Mouse (Mus musculus) hindbrain, embryonic 11.5 days (tissue): ENCODE results near the gene Slc25a30. TPM values are rescaled to one million over a fixed set of nuclear protein-coding genes. Genes with fewer than 3 reads are reported as not detected.

Experiments used
- ATAC-seq: fragments of 200-750 bp; cut with Nextera tagmentation; 2 replicates; pipeline ENCODE4 v1.8.0; 2017; ENCODE audit warnings: mild to moderate bottlenecking, moderate TSS enrichment, moderate library complexity; ENCODE audit not compliant: low FRiP score
- DNase-seq: peaks from one replicate; pipeline ENCODE4 v3.0.0-alpha.2; 2015; ENCODE audit warnings: low spot score
- H3K27ac ChIP-seq: fragments of 300-500 bp; sonication (generic); 2 replicates; pipeline ENCODE4 v1.5.1; 2014; ENCODE audit warnings: mild to moderate bottlenecking, low read depth, low read length
- H3K27me3 ChIP-seq: fragments of 300-500 bp; sonication (generic); 2 replicates; pipeline ENCODE4 v1.6.1; 2014; ENCODE audit warnings: mild to moderate bottlenecking, low read length, moderate library complexity, mixed read lengths; ENCODE audit not compliant: control insufficient read depth, insufficient read depth
- H3K36me3 ChIP-seq: fragments of 300-500 bp; sonication (generic); 2 replicates; pipeline ENCODE4 v1.6.1; 2014; ENCODE audit warnings: mild to moderate bottlenecking, low read length, moderate library complexity, mixed read lengths; ENCODE audit not compliant: control insufficient read depth, insufficient read depth
- H3K4me1 ChIP-seq: fragments of 300-500 bp; sonication (generic); replicated peaks from 2 replicates; pipeline ENCODE4 v1.6.1; 2014; ENCODE audit warnings: low read length, mixed read lengths; ENCODE audit not compliant: control insufficient read depth, insufficient read depth
- H3K4me2 ChIP-seq: fragments of 300-500 bp; sonication (generic); replicated peaks from 2 replicates; pipeline ENCODE4 v1.6.1; 2014; ENCODE audit warnings: mild to moderate bottlenecking, low read depth, low read length
- H3K4me3 ChIP-seq: fragments of 300-500 bp; sonication (generic); 2 replicates; pipeline ENCODE4 v1.5.1; 2014; ENCODE audit warnings: low read depth, low read length
- H3K9ac ChIP-seq: fragments of 300-500 bp; sonication (generic); 2 replicates; pipeline ENCODE4 v1.6.1; 2014; ENCODE audit warnings: low read depth, low read length
- H3K9me3 ChIP-seq: fragments of 300-500 bp; sonication (generic); 2 replicates; pipeline ENCODE4 v1.6.1; 2016; ENCODE audit warnings: low read length; ENCODE audit not compliant: control insufficient read depth
- WGBS: fragments of 180-500 bp; shearing (Covaris S2); extraction: QIAGEN DNeasy Blood & Tissue Kit; methylation state at CpG from one replicate; pipeline ENCODE4 v1.1.7; 2014; 5-methylcytosine and 5-hydroxymethylcytosine counted together
- polyA plus RNA-seq: library from polyadenylated mRNA; unstranded; fragments of >200 nt; fragmentation: Nextera tagmentation; extraction: Ambion mirVana; gene quantifications from 2 replicates; pipeline ENCODE4 v1.2.1, GENCODE M21; 2014

Gene Slc25a30
- polyA plus RNA-seq, 1 experiment from 2014 or later = 11.3 TPM

GRCm38 (mm10) chr14:75720121-75720520 is 66.7 kb downstream of the Slc25a30 start:
- Histone ChIP-seq H3K9ac (no peak overlapping the region), H3K36me3 (peaks cover 5% of the 10 kb centered on the region; the same call in 1 of the 2 replicates), H3K27me3 (no peaks in the 10 kb centered on the region), H3K27ac (no peak overlapping the region), H3K4me3 (no peak overlapping the region), H3K4me1 (no peaks in the 10 kb centered on the region), H3K4me2 (no peak overlapping the region), H3K9me3 (no peaks in the 10 kb centered on the region)
- no peak for ATAC-seq
- DNase-seq = no peak
- WGBS = 88% methylated on average over 5 of the region's 5 CpGs

- no peaks in the 10 kb centered on the region for H3K27me3 ChIP-seq
- peaks cover 11% of the 10 kb centered on the region; the same call in 1 of the 2 replicates for H3K36me3 ChIP-seq
- ATAC-seq = no peak
- no peak overlapping the region for H3K27ac ChIP-seq
- no peak overlapping the region for H3K4me2 ChIP-seq
- H3K4me1 ChIP-seq = no peaks in the 10 kb centered on the region
- no peak overlapping the region for H3K4me3 ChIP-seq
- DNase-seq = no peak
- no peak overlapping the region for H3K9ac ChIP-seq
- no peaks in the 10 kb centered on the region for H3K9me3 ChIP-seq
- 88% methylated on average over 4 of the region's 4 CpGs for WGBS
Observed at GRCm38 (mm10) chr14:75716410-75716809, 70.4 kb downstream of the Slc25a30 start.

DNA sequence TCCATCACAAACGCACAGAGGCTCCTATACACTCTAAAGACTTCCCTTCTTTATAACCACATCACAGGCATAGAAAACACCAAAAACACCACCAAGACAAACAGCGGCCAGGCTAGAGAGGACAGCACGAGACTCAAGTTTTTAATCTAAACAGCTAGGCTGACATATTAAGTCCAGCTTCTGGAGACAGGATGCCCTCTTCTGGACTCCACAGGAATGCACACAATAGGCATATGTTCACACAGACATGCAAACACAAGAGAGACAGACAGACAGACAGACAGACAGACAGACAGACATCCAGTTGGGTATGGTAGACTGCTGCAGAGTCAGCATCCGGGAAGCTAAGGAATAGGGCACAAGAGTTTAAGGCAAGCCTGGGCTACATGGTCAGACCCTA is 73.2 kb downstream of the Slc25a30 start:
- H3K36me3 ChIP-seq = peaks cover 9% of the 10 kb centered on the region; the same call in 1 of the 2 replicates
- no peaks in the 10 kb centered on the region for H3K9me3 ChIP-seq
- no peak overlapping the region for H3K4me3 ChIP-seq
- H3K27me3 ChIP-seq = no peaks in the 10 kb centered on the region
- DNase-seq = peak; percentile 17
- ATAC-seq = no peak
- no peak overlapping the region for H3K9ac ChIP-seq
- H3K4me1 ChIP-seq = no peaks in the 10 kb centered on the region
- WGBS = 88% methylated on average over 4 of the region's 4 CpGs
- no peak overlapping the region for H3K27ac ChIP-seq
- H3K4me2 ChIP-seq = no peak overlapping the region

DNA sequence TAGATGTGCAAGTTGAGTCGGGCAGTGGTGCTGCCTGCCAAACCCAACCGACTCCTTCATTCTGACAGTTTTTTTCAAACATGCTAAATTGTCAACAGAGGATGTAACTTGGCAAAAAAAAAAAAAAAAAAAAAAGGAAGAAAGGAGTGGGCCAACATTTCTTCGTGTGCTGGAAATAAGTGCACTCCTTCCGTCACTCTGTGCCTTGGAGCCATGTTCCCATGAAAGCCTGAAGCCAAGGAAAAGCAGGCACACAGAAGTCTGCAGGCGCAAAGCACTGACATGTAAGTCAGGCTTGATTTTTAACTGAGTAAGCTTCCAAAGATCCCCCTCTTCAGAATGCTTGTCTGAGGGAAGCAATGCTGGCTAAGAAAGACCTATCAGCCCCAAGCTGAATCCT is 74.2 kb downstream of the Slc25a30 start:
- no peak overlapping the region for H3K27ac ChIP-seq

GRCm38 (mm10) chr14:75711731-75712130 is 75.1 kb downstream of the Slc25a30 start:
- H3K9ac ChIP-seq = no peak overlapping the region
- 97% methylated on average over 3 of the region's 3 CpGs for WGBS
- H3K27ac ChIP-seq = no peak overlapping the region
- ATAC-seq (no peak), DNase-seq (no peak)
- H3K4me2 ChIP-seq = no peak overlapping the region
- no peak overlapping the region for H3K4me3 ChIP-seq
- H3K36me3 ChIP-seq = peaks cover 9% of the 10 kb centered on the region; the same call in 1 of the 2 replicates
- no peaks in the 10 kb centered on the region for H3K4me1 ChIP-seq
- H3K27me3 ChIP-seq = no peaks in the 10 kb centered on the region
- no peaks in the 10 kb centered on the region for H3K9me3 ChIP-seq

More for the DNA sequence above, 74.2 kb downstream of the Slc25a30 start:
- Histone ChIP-seq H3K27me3 (no peaks in the 10 kb centered on the region), H3K4me1 (no peaks in the 10 kb centered on the region), H3K4me2 (no peak overlapping the region), H3K9me3 (no peaks in the 10 kb centered on the region), H3K4me3 (no peak overlapping the region), H3K36me3 (peaks cover 9% of the 10 kb centered on the region; the same call in 1 of the 2 replicates), H3K9ac (no peak overlapping the region)
- ATAC-seq (no peak), DNase-seq (no peak)
- WGBS = 91% methylated on average over 5 of the region's 5 CpGs

Other genes with a start within 250 kb of the Slc25a30 start
- gene Spert, start 193.9 kb downstream of the Slc25a30 start, polyA plus RNA-seq = not detected in 2 replicates
- not detected in 2 replicates for gene Erich6b, start 144.8 kb downstream of the Slc25a30 start, polyA plus RNA-seq
- 23.2 and 28.2 TPM in 2 replicates for gene Cog3, start 32.5 kb downstream of the Slc25a30 start, polyA plus RNA-seq
- 1,005 and 1,072 TPM in 2 replicates for gene Tpt1, start 58.1 kb upstream of the Slc25a30 start, polyA plus RNA-seq
- 0.61 and 1.4 TPM in 2 replicates for gene Kctd4, start 168.0 kb upstream of the Slc25a30 start, polyA plus RNA-seq
- gene Gtf2f2, start 223.8 kb upstream of the Slc25a30 start, polyA plus RNA-seq = 52.1 and 59.0 TPM in 2 replicates